Mouse (Mus musculus) heart, embryonic 16.5 days (tissue): ENCODE results near the gene A030005K14Rik. TPM values are rescaled to one million over a fixed set of nuclear protein-coding genes. Genes with fewer than 3 reads are reported as not detected.

Source experiments
- ATAC-seq: fragments of 200-750 bp; cut with Nextera tagmentation; replicated peaks from 2 replicates; pipeline ENCODE4 v1.8.0; 2017; ENCODE audit warnings: moderate number of reproducible peaks; ENCODE audit not compliant: insufficient read depth, low FRiP score; ENCODE audit errors: extremely low read depth
- H3K27ac ChIP-seq: fragments of 300-500 bp; sonication (generic); 2 replicates; pipeline ENCODE4 v1.5.1; 2014; ENCODE audit warnings: mild to moderate bottlenecking, low read length, control low read depth, moderate library complexity
- H3K27me3 ChIP-seq: fragments of 300-500 bp; sonication (generic); 2 replicates; pipeline ENCODE4 v1.6.1; 2014; ENCODE audit warnings: low read length, mixed read lengths; ENCODE audit not compliant: control insufficient read depth, insufficient read depth
- H3K36me3 ChIP-seq: fragments of 300-500 bp; sonication (generic); 2 replicates; pipeline ENCODE4 v1.6.1; 2014; ENCODE audit not compliant: control insufficient read depth, insufficient read depth
- H3K4me1 ChIP-seq: fragments of 300-500 bp; sonication (generic); 2 replicates; pipeline ENCODE4 v1.6.1; 2014; ENCODE audit warnings: low read length, mixed read lengths; ENCODE audit not compliant: control insufficient read depth, insufficient read depth
- H3K4me2 ChIP-seq: fragments of 300-500 bp; sonication (generic); 2 replicates; pipeline ENCODE4 v1.6.1; 2014; ENCODE audit warnings: low read depth, mild to moderate bottlenecking, control low read depth, low read length
- H3K4me3 ChIP-seq: fragments of 300-500 bp; sonication (generic); 2 replicates; pipeline ENCODE4 v1.5.1; 2014; ENCODE audit warnings: mild to moderate bottlenecking, control low read depth, low read length
- H3K9ac ChIP-seq: fragments of 300-500 bp; sonication (generic); 2 replicates; pipeline ENCODE4 v1.6.1; 2014; ENCODE audit warnings: low read length, control low read depth
- H3K9me3 ChIP-seq: fragments of 300-500 bp; sonication (generic); replicated peaks from 2 replicates; pipeline ENCODE4 v1.6.1; 2016; ENCODE audit warnings: low read length; ENCODE audit not compliant: control insufficient read depth
- WGBS: fragments of 180-500 bp; shearing (Covaris S2); extraction: QIAGEN DNeasy Blood & Tissue Kit; methylation state at CpG from one replicate; pipeline ENCODE4 v1.1.7; 2014; 5-methylcytosine and 5-hydroxymethylcytosine counted together
- polyA plus RNA-seq: library from polyadenylated mRNA; unstranded; fragments of >200 nt; fragmentation: Nextera tagmentation; extraction: Ambion mirVana; gene quantifications from 2 replicates; pipeline ENCODE4 v1.2.1, GENCODE M21; 2015

The A030005K14Rik gene
- polyA plus RNA-seq, 1 experiment from 2014 or later = not detected

- WGBS = 88% methylated on average over 3 of the region's 3 CpGs
Measured at GRCm38 (mm10) chr1:83014477-83014876, 44.7 kb downstream of the A030005K14Rik start.

More at GRCm38 (mm10) chr1:83014477-83014876, 44.7 kb downstream of the A030005K14Rik start:
- H3K36me3 ChIP-seq = no peaks in the 10 kb centered on the region
- H3K9ac ChIP-seq = no peak overlapping the region
- H3K4me3 ChIP-seq = no peak overlapping the region
- H3K9me3 ChIP-seq = 0 out of 2 replicates have a peak, but pooled peaks cover 5% of the 10 kb centered on the region
- no peak for ATAC-seq
- H3K27me3 ChIP-seq = no peaks in the 10 kb centered on the region
- H3K4me2 ChIP-seq = no peak overlapping the region
- H3K4me1 ChIP-seq = no peaks in the 10 kb centered on the region
- no peak overlapping the region for H3K27ac ChIP-seq

Other genes starting within 250 kb of the A030005K14Rik start
- gene Agfg1, start 219.9 kb downstream of the A030005K14Rik start, polyA plus RNA-seq = 30.0 and 30.4 TPM in 2 replicates
- not detected in 2 replicates for gene A030005L19Rik, start 146.1 kb downstream of the A030005K14Rik start, polyA plus RNA-seq
- gene A030014E15Rik, start 134.5 kb downstream of the A030005K14Rik start, polyA plus RNA-seq = not detected in 2 replicates
- gene Gm6217, start 128.0 kb downstream of the A030005K14Rik start, polyA plus RNA-seq = not detected in 2 replicates
- not detected in 2 replicates for gene A030003K21Rik, start 116.0 kb downstream of the A030005K14Rik start, polyA plus RNA-seq
- not detected in 2 replicates for gene Gm7544, start 103.4 kb downstream of the A030005K14Rik start, polyA plus RNA-seq
- gene Gm47955, start 99.1 kb downstream of the A030005K14Rik start, polyA plus RNA-seq = not detected in 2 replicates
- not detected in 2 replicates for gene Gm47959, start 58.8 kb downstream of the A030005K14Rik start, polyA plus RNA-seq
- 2.0 and 2.2 TPM in 2 replicates for gene Slc19a3, start 20.9 kb downstream of the A030005K14Rik start, polyA plus RNA-seq
- gene Krtap28-10, start 16.9 kb downstream of the A030005K14Rik start, polyA plus RNA-seq = not detected in 2 replicates
- not detected in 2 replicates for gene Gm47969, start 14.4 kb downstream of the A030005K14Rik start, polyA plus RNA-seq
- gene Krtap28-13, start 1.6 kb upstream of the A030005K14Rik start, polyA plus RNA-seq = not detected in 2 replicates
- gene Ccl20, start 57.4 kb upstream of the A030005K14Rik start, polyA plus RNA-seq = not detected in 2 replicates
- 0.25 and 0.41 TPM in 2 replicates for gene Daw1, start 100.4 kb upstream of the A030005K14Rik start, polyA plus RNA-seq